Mouse (Mus musculus): ENCODE measurements around the gene Bad. TPM values are rescaled to one million over a fixed set of nuclear protein-coding genes. Genes with fewer than 3 reads are reported as not detected.

Gene Bad
- polyA plus RNA-seq, 1 experiment from 2014 or later = 79.3 TPM

- Histone ChIP-seq H3K9ac (replicated peaks; ENCODE audit: low read length) (no peak overlapping the region), H3K4me2 (ENCODE audit: low read length) (no peak overlapping the region), H3K36me3 (ENCODE audit: control insufficient read depth, insufficient read depth, low read length) (peaks cover 9% of the 10 kb centered on the region), H3K27me3 (ENCODE audit: control insufficient read depth, insufficient read depth, low read length) (peaks cover 20% of the 10 kb centered on the region), H3K9me3 (ENCODE audit: control insufficient read depth, low read length) (no peaks in the 10 kb centered on the region), H3K4me1 (ENCODE audit: control insufficient read depth, insufficient read depth, low read length) (peaks cover 24% of the 10 kb centered on the region), H3K4me3 (replicated peaks; ENCODE audit: low read depth, low read length) (no peak overlapping the region), H3K27ac (replicated peaks; ENCODE audit: low read depth, low read length) (no peak overlapping the region)
- WGBS = 80% methylated on average over 13 of the region's 13 CpGs
- ATAC-seq (ENCODE audit: low FRiP score, low TSS enrichment) (no peak), DNase-seq (no peak)
Measured at GRCm38 (mm10) chr19:6972247-6972917, 30.7 kb downstream of the Bad start.

GRCm38 (mm10) chr19:6973581-6974190, 32.0 kb downstream of the Bad start:
- Histone ChIP-seq H3K27me3 (ENCODE audit: control insufficient read depth, insufficient read depth, low read length) (peaks cover 13% of the 10 kb centered on the region), H3K4me1 (ENCODE audit: control insufficient read depth, insufficient read depth, low read length) (peaks cover 35% of the 10 kb centered on the region), H3K36me3 (ENCODE audit: control insufficient read depth, insufficient read depth, low read length) (peaks cover 22% of the 10 kb centered on the region), H3K9ac (replicated peaks; ENCODE audit: low read length) (peak overlapping the region; percentile 79), H3K4me2 (ENCODE audit: low read length) (peak overlapping the region; percentile 78), H3K4me3 (replicated peaks; ENCODE audit: low read depth, low read length) (peak overlapping the region; percentile 74), H3K27ac (replicated peaks; ENCODE audit: low read depth, low read length) (peak overlapping the region; percentile 95), H3K9me3 (ENCODE audit: control insufficient read depth, low read length) (no peaks in the 10 kb centered on the region)
- no peak for ATAC-seq (ENCODE audit: low FRiP score, low TSS enrichment)
- 42% methylated on average over 12 of the region's 12 CpGs for WGBS
- DNase-seq = peak; percentile 22

DNA sequence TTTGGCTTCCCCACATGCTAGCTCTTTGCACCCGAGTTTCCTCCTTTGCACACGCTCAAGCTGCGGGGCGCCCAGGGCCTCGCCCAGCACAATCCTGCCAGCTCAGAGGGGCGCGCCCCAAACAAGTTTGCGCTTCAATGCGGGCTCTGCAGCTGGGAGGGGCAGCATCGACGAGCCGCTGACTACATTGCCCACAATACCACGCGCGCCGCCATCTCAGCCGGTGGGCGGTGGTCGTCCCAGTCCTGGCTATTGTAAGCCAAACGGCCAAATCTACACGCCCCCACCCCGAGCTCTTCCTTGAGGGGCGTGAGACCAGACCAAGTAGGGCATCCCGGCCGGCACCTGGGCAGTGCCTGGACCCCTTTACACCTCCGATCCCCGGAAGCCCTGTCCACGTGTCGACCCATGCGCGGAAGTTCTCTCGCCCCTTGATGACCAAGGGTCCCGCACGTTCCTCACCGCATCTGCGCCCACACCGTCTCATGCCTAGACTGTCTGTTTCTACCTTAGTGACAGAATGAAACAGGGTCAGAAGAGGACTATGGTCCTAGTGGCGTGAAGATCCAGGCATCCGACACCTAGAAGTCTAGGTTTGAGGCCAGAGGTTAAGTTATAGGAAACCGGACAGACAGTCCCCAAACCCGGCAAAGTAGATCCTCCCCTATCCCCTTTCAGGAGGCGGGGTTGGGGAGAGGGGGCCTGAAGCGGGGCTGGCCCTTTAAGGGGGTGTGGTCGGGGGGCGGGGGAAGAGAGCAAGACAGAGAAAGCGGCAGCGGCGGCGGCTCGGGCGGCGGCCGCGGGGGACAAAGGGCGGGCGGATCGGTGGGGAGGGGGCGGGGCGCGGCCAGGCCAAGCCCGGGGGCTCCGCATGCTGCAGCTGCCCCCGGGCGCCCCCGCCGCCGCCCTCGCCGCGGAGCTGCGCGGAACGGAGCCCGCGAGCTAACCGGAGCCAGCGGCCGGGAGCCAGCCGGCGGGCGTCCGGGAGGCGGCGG, 32.8 kb downstream of the Bad start, which contains the start of gene Ppp1r14b:
TSS of gene Ppp1r14b (plus strand) at position 758 of the 995 bp plus-strand sequence.
- Histone ChIP-seq H3K4me1 (ENCODE audit: control insufficient read depth, insufficient read depth, low read length) (peaks cover 44% of the 10 kb centered on the region), H3K4me3 (replicated peaks; ENCODE audit: low read depth, low read length) (peak within 1 kb of the TSS; percentile 74), H3K9ac (replicated peaks; ENCODE audit: low read length) (peak within 1 kb of the TSS; percentile 79), H3K27me3 (ENCODE audit: control insufficient read depth, insufficient read depth, low read length) (peaks cover 5% of the 10 kb centered on the region; the same call in 1 of the 2 replicates), H3K4me2 (ENCODE audit: low read length) (peak within 1 kb of the TSS; percentile 78), H3K9me3 (ENCODE audit: control insufficient read depth, low read length) (no peaks in the 10 kb centered on the region), H3K27ac (replicated peaks; ENCODE audit: low read depth, low read length) (peak within 1 kb of the TSS; percentile 95), H3K36me3 (ENCODE audit: control insufficient read depth, insufficient read depth, low read length) (peaks cover 22% of the 10 kb centered on the region)
- DNase-seq = peak; percentile 93
- peak; percentile 75 for ATAC-seq (ENCODE audit: low FRiP score, low TSS enrichment)
- under 1% methylated on average over 82 of the region's 84 CpGs for WGBS

DNA sequence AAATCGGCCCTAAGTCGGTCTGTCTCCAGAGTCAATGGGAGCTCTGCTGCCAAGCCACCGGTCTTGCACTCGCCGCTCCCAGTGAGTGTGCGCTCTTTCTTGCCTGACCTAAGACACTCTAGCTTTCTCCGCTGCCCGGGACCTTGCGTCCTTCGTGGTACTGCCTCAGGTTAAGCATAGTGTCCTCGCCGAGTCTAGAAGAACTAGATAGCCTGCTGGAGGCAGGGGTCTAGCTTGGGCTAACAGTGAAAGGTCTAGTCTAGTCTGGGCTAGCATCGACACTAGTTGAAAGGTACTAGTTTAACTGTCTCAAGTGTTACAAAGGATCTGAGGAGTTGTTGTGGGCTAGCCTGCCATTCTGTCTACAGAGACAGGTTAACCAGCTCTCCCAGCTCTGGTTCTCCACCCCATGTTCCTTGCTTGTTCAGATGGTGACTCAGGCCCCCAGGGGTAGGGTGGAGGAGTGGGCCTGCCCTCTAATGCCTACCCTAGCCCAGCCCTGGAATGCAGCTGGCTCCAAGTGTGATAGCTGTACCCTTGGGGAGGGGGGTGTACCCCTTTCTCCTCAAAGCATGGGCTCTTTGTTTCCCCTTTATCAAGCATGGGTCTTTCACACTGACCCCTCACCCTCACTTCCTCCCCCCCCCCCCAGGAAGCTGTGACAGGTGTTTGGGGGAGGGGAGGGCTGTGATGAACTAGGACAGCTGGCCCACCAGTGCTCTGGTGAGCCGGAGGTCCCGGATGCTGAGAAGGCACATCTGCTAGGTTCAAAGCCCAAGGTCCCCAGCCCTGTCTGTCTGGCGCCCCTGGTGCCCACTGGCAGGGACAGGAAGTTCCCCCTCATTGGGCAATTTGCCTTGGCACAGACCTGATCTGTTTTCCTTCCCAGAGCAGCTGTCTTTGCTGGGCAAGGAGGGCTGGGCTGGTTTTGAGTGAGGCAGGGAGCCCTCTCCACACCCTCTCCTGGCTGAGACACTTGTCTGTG, 34.2 kb downstream of the Bad start, which contains the start of gene Plcb3:
TSS of gene Plcb3 (minus strand) at position 934 of the 985 bp plus-strand sequence.
- peak within 1 kb of the TSS; percentile 95 for H3K27ac ChIP-seq (replicated peaks; ENCODE audit: low read depth, low read length)
- H3K9me3 ChIP-seq (ENCODE audit: control insufficient read depth, low read length) = no peaks in the 10 kb centered on the region
- no peaks in the 10 kb centered on the region for H3K27me3 ChIP-seq (ENCODE audit: control insufficient read depth, insufficient read depth, low read length)
- H3K9ac ChIP-seq (replicated peaks; ENCODE audit: low read length) = peak within 1 kb of the TSS; percentile 79
- ATAC-seq (ENCODE audit: low FRiP score, low TSS enrichment) (no peak), DNase-seq (peak; percentile 83)
- H3K4me3 ChIP-seq (replicated peaks; ENCODE audit: low read depth, low read length) = peak within 1 kb of the TSS; percentile 74
- peaks cover 36% of the 10 kb centered on the region for H3K4me1 ChIP-seq (ENCODE audit: control insufficient read depth, insufficient read depth, low read length)
- WGBS = under 1% methylated on average over 16 of the region's 16 CpGs
- H3K36me3 ChIP-seq (ENCODE audit: control insufficient read depth, insufficient read depth, low read length) = peaks cover 22% of the 10 kb centered on the region
- H3K4me2 ChIP-seq (ENCODE audit: low read length) = peak within 1 kb of the TSS; percentile 78

- DNase-seq (no peak), ATAC-seq (ENCODE audit: low FRiP score, low TSS enrichment) (no peak)
- Histone ChIP-seq H3K4me1 (ENCODE audit: control insufficient read depth, insufficient read depth, low read length) (peaks cover 40% of the 10 kb centered on the region), H3K4me2 (ENCODE audit: low read length) (peak overlapping the region; percentile 78), H3K36me3 (ENCODE audit: control insufficient read depth, insufficient read depth, low read length) (peaks cover 22% of the 10 kb centered on the region), H3K27me3 (ENCODE audit: control insufficient read depth, insufficient read depth, low read length) (no peaks in the 10 kb centered on the region), H3K27ac (replicated peaks; ENCODE audit: low read depth, low read length) (0 out of 2 replicates have a peak overlapping the region, but pooled peaks have one; percentile 96), H3K9me3 (ENCODE audit: control insufficient read depth, low read length) (no peaks in the 10 kb centered on the region), H3K9ac (replicated peaks; ENCODE audit: low read length) (peak overlapping the region; percentile 4; the same call in 1 of the 2 replicates), H3K4me3 (replicated peaks; ENCODE audit: low read depth, low read length) (peak overlapping the region; percentile 66; the same call in 1 of the 2 replicates)
- WGBS = 86% methylated on average over 13 of the region's 13 CpGs
Measured at GRCm38 (mm10) chr19:6977759-6978638, 36.3 kb downstream of the Bad start.

DNA sequence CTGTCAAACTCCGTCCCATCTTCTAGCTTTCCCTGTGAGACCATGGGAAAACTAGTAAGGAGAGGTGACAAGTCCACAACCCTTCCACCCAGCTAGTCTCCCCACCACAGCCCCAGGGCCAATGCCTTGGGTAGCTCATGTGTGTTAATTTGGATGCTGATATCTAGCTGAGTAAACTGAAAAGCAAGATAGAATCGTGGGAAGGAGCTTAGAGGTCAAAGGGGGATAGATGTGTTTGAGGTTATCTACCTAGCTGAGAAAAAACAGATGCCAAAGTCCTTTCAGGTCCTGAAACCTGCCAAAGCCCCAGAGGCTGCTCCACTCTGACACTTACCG, 36.9 kb downstream of the Bad start:
- Histone ChIP-seq H3K27ac (replicated peaks; ENCODE audit: low read depth, low read length) (peak overlapping the region; percentile 96; the same call in 1 of the 2 replicates), H3K4me1 (ENCODE audit: control insufficient read depth, insufficient read depth, low read length) (peaks cover 40% of the 10 kb centered on the region), H3K9ac (replicated peaks; ENCODE audit: low read length) (peak overlapping the region; percentile 75; the same call in 1 of the 2 replicates), H3K9me3 (ENCODE audit: control insufficient read depth, low read length) (no peaks in the 10 kb centered on the region), H3K4me3 (replicated peaks; ENCODE audit: low read depth, low read length) (peak overlapping the region; percentile 66), H3K36me3 (ENCODE audit: control insufficient read depth, insufficient read depth, low read length) (peaks cover 26% of the 10 kb centered on the region), H3K27me3 (ENCODE audit: control insufficient read depth, insufficient read depth, low read length) (no peaks in the 10 kb centered on the region), H3K4me2 (ENCODE audit: low read length) (peak overlapping the region; percentile 75)
- no peak for DNase-seq
- WGBS = 57% methylated on average over 3 of the region's 3 CpGs
- ATAC-seq (ENCODE audit: low FRiP score, low TSS enrichment) = no peak

DNA sequence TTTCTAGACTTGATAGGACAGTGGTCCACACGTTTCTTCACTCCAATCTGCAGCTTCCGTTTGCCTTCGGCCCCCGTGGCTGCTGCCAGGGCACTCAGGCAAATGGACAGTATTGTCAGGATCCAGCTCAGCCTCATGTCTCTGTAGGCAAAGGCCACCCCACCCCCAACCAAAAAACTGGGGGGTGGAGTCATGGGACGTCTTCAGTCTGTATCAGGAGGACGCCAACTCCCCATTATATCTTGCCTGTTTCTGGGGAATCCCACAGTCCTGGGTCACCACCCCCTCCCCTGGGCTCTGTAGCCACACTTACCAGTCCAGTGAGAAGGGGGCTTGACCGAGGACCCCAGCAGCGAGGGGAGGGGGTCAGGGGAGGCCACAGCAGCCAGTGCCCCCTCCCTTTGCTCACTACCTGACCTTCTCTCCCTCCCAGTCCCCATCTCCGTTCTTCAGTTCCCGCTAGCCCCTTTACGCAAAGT, 37.4 kb downstream of the Bad start:
- Histone ChIP-seq H3K4me3 (replicated peaks; ENCODE audit: low read depth, low read length) (peak overlapping the region; percentile 66), H3K4me2 (ENCODE audit: low read length) (peak overlapping the region; percentile 75), H3K27me3 (ENCODE audit: control insufficient read depth, insufficient read depth, low read length) (no peaks in the 10 kb centered on the region), H3K36me3 (ENCODE audit: control insufficient read depth, insufficient read depth, low read length) (peaks cover 27% of the 10 kb centered on the region), H3K4me1 (ENCODE audit: control insufficient read depth, insufficient read depth, low read length) (peaks cover 40% of the 10 kb centered on the region), H3K27ac (replicated peaks; ENCODE audit: low read depth, low read length) (peak overlapping the region; percentile 96), H3K9me3 (ENCODE audit: control insufficient read depth, low read length) (no peaks in the 10 kb centered on the region), H3K9ac (replicated peaks; ENCODE audit: low read length) (peak overlapping the region; percentile 75)
- 10% methylated on average over 11 of the region's 11 CpGs for WGBS
- ATAC-seq (ENCODE audit: low FRiP score, low TSS enrichment) = no peak
- peak; percentile 32 for DNase-seq

Data from midbrain, embryonic 14.5 days (tissue).